Mouse (Mus musculus): ENCODE data around the gene Mgst2. TPM values are rescaled to one million over a fixed set of nuclear protein-coding genes. Genes with fewer than 3 reads are reported as not detected.

The Mgst2 gene
- 0.69 and 1.0 TPM in 2 replicates for total RNA-seq (2012; rRNA removed)
- polyA plus RNA-seq (2012; ENCODE audit: insufficient read depth in 1 of 2, insufficient read length in 2 of 2, low read depth in 1 of 2, low replicate concordance in 2 of 2, missing spikeins in 1 of 2), result 1 to 10 TPM in 1 of 2 experiments, not detected in 1; 3.1 TPM

DNA sequence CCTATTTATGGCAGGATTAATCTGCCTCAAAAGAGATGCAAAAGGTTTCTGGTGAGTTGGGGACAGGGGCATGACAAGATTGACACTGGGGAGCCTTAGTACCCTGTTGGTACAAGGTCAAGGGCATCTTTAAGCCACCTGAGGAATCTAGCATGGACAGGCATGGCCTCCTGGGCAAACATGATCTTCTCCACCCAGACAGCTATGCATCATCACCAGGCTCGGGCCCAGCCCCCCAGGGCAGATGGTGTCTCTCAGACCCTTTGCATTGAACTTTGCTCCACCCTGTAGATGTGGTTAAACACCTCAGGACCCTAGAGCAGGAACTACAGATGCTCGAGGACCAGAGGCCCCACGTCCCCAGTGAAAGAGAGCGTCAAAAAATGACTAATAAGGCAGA, at the start of gene Mgst2:
Mgst2 (plus strand) TSS at position 301 of the 400 bp plus-strand sequence.
- Histone ChIP-seq H3K36me3 (ENCODE audit: control insufficient read depth in 1 of 2, insufficient read depth in 2 of 2, low read length in 2 of 2) (peaks cover 0 to 9% of the 10 kb centered on the region in 2 experiments; a peak in 2 of 4 replicates), H3K9ac (ENCODE audit: control insufficient read depth, low read depth, low read length, poor library complexity, severe bottlenecking) (peak within 1 kb of the TSS; percentile 53), H3K4me1 (ENCODE audit: control insufficient read depth in 1 of 2, insufficient read depth in 2 of 2, low read length in 2 of 2) (peaks cover 6 to 24% of the 10 kb centered on the region in 2 experiments; a peak in 3 of 4 replicates), H3K27ac (ENCODE audit: control insufficient read depth, low read depth, low read length) (peak within 1 kb of the TSS; percentile 39), H3K27me3 (ENCODE audit: control insufficient read depth in 1 of 2, insufficient read depth in 2 of 2, low read length in 2 of 2) (no peaks in the 10 kb centered on the region), H3K9me3 (replicated peaks; ENCODE audit: insufficient read depth, low read length) (no peaks in the 10 kb centered on the region), H3K79me2 (ENCODE audit: control insufficient read depth, insufficient read depth, low read length, poor library complexity) (no peaks in the 10 kb centered on the region), H3K4me3 (ENCODE audit: control insufficient read depth in 1 of 2, insufficient read depth in 1 of 2, low read depth in 2 of 2, low read length in 2 of 2) (peak within 1 kb of the TSS; percentile 46 to 60)
- no peak for TF ChIP-seq EP300 (IDR thresholded peaks at IDR 0.05; ENCODE audit: low read depth in 1 of 2, low read length in 2 of 2)
- TF ChIP-seq NRF1 (IDR thresholded peaks at IDR 0.05; ENCODE audit: insufficient read depth, low read depth, low read length, poor library complexity, severe bottlenecking), result no peak
- TF ChIP-seq TBP (IDR thresholded peaks at IDR 0.05; ENCODE audit: low read depth, low read length), result no peak
- TF ChIP-seq NELFE (IDR thresholded peaks at IDR 0.05; ENCODE audit: low read depth, low read length), result no peak
- TF ChIP-seq CHD2 (IDR thresholded peaks at IDR 0.05; ENCODE audit: low read length), result no peak
- no peak for TF ChIP-seq USF2 (IDR thresholded peaks at IDR 0.05; ENCODE audit: borderline replicate concordance in 1 of 2, insufficient read depth in 1 of 2, low read depth in 1 of 2, low read length in 2 of 2)
- no peak for TF ChIP-seq UBTF (IDR thresholded peaks at IDR 0.05; ENCODE audit: borderline replicate concordance, insufficient read depth, low read depth, low read length)
- no peak for TF ChIP-seq CTCF (IDR thresholded peaks at IDR 0.05 in 2 of 3, conservative IDR thresholded peaks at IDR 0.05 in 1 of 3; ENCODE audit: control insufficient read depth in 1 of 3, insufficient read depth in 1 of 3, low read depth in 2 of 3, low read length in 3 of 3, poor library complexity in 1 of 3, severe bottlenecking in 1 of 3)
- TF ChIP-seq SMC3 (IDR thresholded peaks at IDR 0.05; ENCODE audit: low read depth, low read length), result no peak
- no peak for TF ChIP-seq RAD21 (IDR thresholded peaks at IDR 0.05; ENCODE audit: low read depth, low read length)
- no peak for TF ChIP-seq SIN3A (IDR thresholded peaks at IDR 0.05; ENCODE audit: low read length)
- no peak for TF ChIP-seq CHD1 (IDR thresholded peaks at IDR 0.05; ENCODE audit: low read depth, low read length)
- TF ChIP-seq USF1 (IDR thresholded peaks at IDR 0.05; ENCODE audit: low read depth, low read length), result no peak
- no peak for TF ChIP-seq TCF12 (IDR thresholded peaks at IDR 0.05; ENCODE audit: low read depth, low read length)
- TF ChIP-seq RCOR1 (IDR thresholded peaks at IDR 0.05; ENCODE audit: low read depth, low read length), result no peak
- no peak for TF ChIP-seq MXI1 (IDR thresholded peaks at IDR 0.05; ENCODE audit: low read depth, low read length)
- DNase-seq (ENCODE audit: low read depth, low spot score), result no peak

GRCm38 (mm10) chr3:51611972-51612371, 48.2 kb upstream of the Mgst2 start:
- no peaks in the 10 kb centered on the region for H3K27me3 ChIP-seq (ENCODE audit: control insufficient read depth in 1 of 2, insufficient read depth in 2 of 2, low read length in 2 of 2)
- no peak for TF ChIP-seq USF2 (IDR thresholded peaks at IDR 0.05; ENCODE audit: borderline replicate concordance in 1 of 2, insufficient read depth in 1 of 2, low read depth in 1 of 2, low read length in 2 of 2)
- peak in 1 of 2 experiments; percentile 51; a peak in 2 of 4 replicates for TF ChIP-seq EP300 (IDR thresholded peaks at IDR 0.05; ENCODE audit: low read depth in 1 of 2, low read length in 2 of 2)
- TF ChIP-seq BHLHE40 (IDR thresholded peaks at IDR 0.05; ENCODE audit: borderline replicate concordance, low read depth, low read length), result no peak
- no peak; the same call in 1 of the 2 replicates for TF ChIP-seq MAZ (IDR thresholded peaks at IDR 0.05; ENCODE audit: low read depth, low read length)
- no peak; the same call in 1 of the 2 replicates for TF ChIP-seq MAFK (IDR thresholded peaks at IDR 0.05; ENCODE audit: borderline replicate concordance, low read depth, low read length)
- TF ChIP-seq JUND (IDR thresholded peaks at IDR 0.05; ENCODE audit: low read depth, low read length), result no peak
- no peak for TF ChIP-seq CHD1 (IDR thresholded peaks at IDR 0.05; ENCODE audit: low read depth, low read length)
- TF ChIP-seq USF1 (IDR thresholded peaks at IDR 0.05; ENCODE audit: low read depth, low read length), result no peak
- TF ChIP-seq CTCF (IDR thresholded peaks at IDR 0.05 in 2 of 3, conservative IDR thresholded peaks at IDR 0.05 in 1 of 3; ENCODE audit: control insufficient read depth in 1 of 3, insufficient read depth in 1 of 3, low read depth in 2 of 3, low read length in 3 of 3, poor library complexity in 1 of 3, severe bottlenecking in 1 of 3), result peak in 2 of 3 experiments; percentile 53; a peak in 4 of 6 replicates
- TF ChIP-seq RAD21 (IDR thresholded peaks at IDR 0.05; ENCODE audit: low read depth, low read length), result peak; percentile 26
- no peak for TF ChIP-seq KAT2A (conservative IDR thresholded peaks at IDR 0.05; ENCODE audit: low read depth, low read length)
- no peak for TF ChIP-seq TAL1 (IDR thresholded peaks at IDR 0.05; ENCODE audit: low read length)
- TF ChIP-seq UBTF (IDR thresholded peaks at IDR 0.05; ENCODE audit: borderline replicate concordance, insufficient read depth, low read depth, low read length), result peak; percentile 85; the same call in 1 of the 2 replicates
- TF ChIP-seq POLR2A (IDR thresholded peaks at IDR 0.05; ENCODE audit: control insufficient read depth in 1 of 2, insufficient read depth in 1 of 2, low read depth in 1 of 2, low read length in 2 of 2, poor library complexity in 1 of 2), result peak in 1 of 2 experiments; percentile 81; a peak in 2 of 4 replicates
- no peak for TF ChIP-seq MYB (IDR thresholded peaks at IDR 0.05; ENCODE audit: low read depth, low read length)
- peak; percentile 63 for TF ChIP-seq SMC3 (IDR thresholded peaks at IDR 0.05; ENCODE audit: low read depth, low read length)
- TF ChIP-seq ZMIZ1 (IDR thresholded peaks at IDR 0.05; ENCODE audit: low read depth, low read length), result peak; percentile 16; the same call in 1 of the 2 replicates
- TF ChIP-seq SIN3A (IDR thresholded peaks at IDR 0.05; ENCODE audit: low read length), result peak; percentile 63
- no peak for TF ChIP-seq POLR2AphosphoS5 (IDR thresholded peaks at IDR 0.05; ENCODE audit: borderline replicate concordance, low read depth, low read length)
- 0 out of 2 replicates have a peak, but pooled peaks have one; percentile 9 for TF ChIP-seq MYC (IDR thresholded peaks at IDR 0.05; ENCODE audit: low read depth, low read length)
- no peak for TF ChIP-seq CHD2 (IDR thresholded peaks at IDR 0.05; ENCODE audit: low read length)

More at GRCm38 (mm10) chr3:51611972-51612371, 48.2 kb upstream of the Mgst2 start:
- Histone ChIP-seq H3K9ac (ENCODE audit: control insufficient read depth, low read depth, low read length, poor library complexity, severe bottlenecking) (peak overlapping the region; percentile 62), H3K36me3 (ENCODE audit: control insufficient read depth in 1 of 2, insufficient read depth in 2 of 2, low read length in 2 of 2) (peaks cover 0 to 9% of the 10 kb centered on the region in 2 experiments; a peak in 2 of 4 replicates), H3K27ac (ENCODE audit: control insufficient read depth, low read depth, low read length) (peak overlapping the region; percentile 89), H3K4me3 (ENCODE audit: control insufficient read depth in 1 of 2, insufficient read depth in 1 of 2, low read depth in 2 of 2, low read length in 2 of 2) (peak overlapping the region; percentile 42 to 73), H3K9me3 (replicated peaks; ENCODE audit: insufficient read depth, low read length) (no peaks in the 10 kb centered on the region), H3K79me2 (ENCODE audit: control insufficient read depth, insufficient read depth, low read length, poor library complexity) (no peaks in the 10 kb centered on the region), H3K4me1 (ENCODE audit: control insufficient read depth in 1 of 2, insufficient read depth in 2 of 2, low read length in 2 of 2) (peaks cover 12 to 15% of the 10 kb centered on the region in 2 experiments)
- peak; percentile 92 for DNase-seq (ENCODE audit: low read depth, low spot score)
